Mouse (Mus musculus) hindbrain, embryonic 11.5 days (tissue): Measurements from ENCODE around the gene Cops9. TPM values are rescaled to one million over a fixed set of nuclear protein-coding genes. Genes with fewer than 3 reads are reported as not detected.

Source experiments
- ATAC-seq: fragments of 200-750 bp; cut with Nextera tagmentation; 2 replicates; pipeline ENCODE4 v1.8.0; 2017; ENCODE audit warnings: mild to moderate bottlenecking, moderate TSS enrichment, moderate library complexity; ENCODE audit not compliant: low FRiP score
- DNase-seq: peaks from one replicate; pipeline ENCODE4 v3.0.0-alpha.2; 2015; ENCODE audit warnings: low spot score
- H3K27ac ChIP-seq: fragments of 300-500 bp; sonication (generic); 2 replicates; pipeline ENCODE4 v1.5.1; 2014; ENCODE audit warnings: mild to moderate bottlenecking, low read depth, low read length
- H3K27me3 ChIP-seq: fragments of 300-500 bp; sonication (generic); 2 replicates; pipeline ENCODE4 v1.6.1; 2014; ENCODE audit warnings: mild to moderate bottlenecking, low read length, moderate library complexity, mixed read lengths; ENCODE audit not compliant: control insufficient read depth, insufficient read depth
- H3K36me3 ChIP-seq: fragments of 300-500 bp; sonication (generic); 2 replicates; pipeline ENCODE4 v1.6.1; 2014; ENCODE audit warnings: mild to moderate bottlenecking, low read length, moderate library complexity, mixed read lengths; ENCODE audit not compliant: control insufficient read depth, insufficient read depth
- H3K4me1 ChIP-seq: fragments of 300-500 bp; sonication (generic); replicated peaks from 2 replicates; pipeline ENCODE4 v1.6.1; 2014; ENCODE audit warnings: low read length, mixed read lengths; ENCODE audit not compliant: control insufficient read depth, insufficient read depth
- H3K4me2 ChIP-seq: fragments of 300-500 bp; sonication (generic); replicated peaks from 2 replicates; pipeline ENCODE4 v1.6.1; 2014; ENCODE audit warnings: mild to moderate bottlenecking, low read depth, low read length
- H3K4me3 ChIP-seq: fragments of 300-500 bp; sonication (generic); 2 replicates; pipeline ENCODE4 v1.5.1; 2014; ENCODE audit warnings: low read depth, low read length
- H3K9ac ChIP-seq: fragments of 300-500 bp; sonication (generic); 2 replicates; pipeline ENCODE4 v1.6.1; 2014; ENCODE audit warnings: low read depth, low read length
- H3K9me3 ChIP-seq: fragments of 300-500 bp; sonication (generic); 2 replicates; pipeline ENCODE4 v1.6.1; 2016; ENCODE audit warnings: low read length; ENCODE audit not compliant: control insufficient read depth
- WGBS: fragments of 180-500 bp; shearing (Covaris S2); extraction: QIAGEN DNeasy Blood & Tissue Kit; methylation state at CpG from one replicate; pipeline ENCODE4 v1.1.7; 2014; 5-methylcytosine and 5-hydroxymethylcytosine counted together
- polyA plus RNA-seq: library from polyadenylated mRNA; unstranded; fragments of >200 nt; fragmentation: Nextera tagmentation; extraction: Ambion mirVana; gene quantifications from 2 replicates; pipeline ENCODE4 v1.2.1, GENCODE M21; 2014

The Cops9 gene
- polyA plus RNA-seq, result 388 and 392 TPM in 2 replicates

GRCm38 (mm10) chr1:92641514-92642272 is at the start of gene Cops9:
TSS of gene Cops9 (minus strand) at chr1:92641985.
- 3% methylated on average over 50 of the region's 50 CpGs for WGBS
- Histone ChIP-seq H3K36me3 (no peaks in the 10 kb centered on the region; the same call in 1 of the 2 replicates), H3K9ac (peak within 1 kb of the TSS; percentile 77), H3K27me3 (no peaks in the 10 kb centered on the region), H3K9me3 (no peaks in the 10 kb centered on the region), H3K27ac (no peak within 1 kb of the TSS), H3K4me2 (peak within 1 kb of the TSS; percentile 91), H3K4me1 (no peaks in the 10 kb centered on the region), H3K4me3 (peak within 1 kb of the TSS; percentile 50)
- peak; percentile 96 for DNase-seq
- peak; percentile 92 for ATAC-seq

GRCm38 (mm10) chr1:92691166-92691844 is 49.5 kb upstream of the Cops9 start:
- no peak overlapping the region for H3K4me3 ChIP-seq
- ATAC-seq (no peak), DNase-seq (no peak)
- H3K27ac ChIP-seq, result no peak overlapping the region
- no peak overlapping the region for H3K9ac ChIP-seq
- no peaks in the 10 kb centered on the region for H3K4me1 ChIP-seq
- H3K36me3 ChIP-seq, result no peaks in the 10 kb centered on the region
- H3K9me3 ChIP-seq, result no peaks in the 10 kb centered on the region
- 81% methylated on average over 3 of the region's 3 CpGs for WGBS
- no peak overlapping the region for H3K4me2 ChIP-seq
- no peaks in the 10 kb centered on the region for H3K27me3 ChIP-seq

- Histone ChIP-seq H3K27me3 (no peaks in the 10 kb centered on the region), H3K4me2 (no peak overlapping the region), H3K4me3 (no peak overlapping the region), H3K4me1 (no peaks in the 10 kb centered on the region), H3K9me3 (no peaks in the 10 kb centered on the region), H3K9ac (no peak overlapping the region), H3K36me3 (no peaks in the 10 kb centered on the region), H3K27ac (no peak overlapping the region)
- ATAC-seq, result no peak
- 50% methylated on average over 8 of the region's 8 CpGs for WGBS
- no peak for DNase-seq
Observed at GRCm38 (mm10) chr1:92686994-92687393, 45.2 kb upstream of the Cops9 start.

GRCm38 (mm10) chr1:92683151-92683550 is 41.4 kb upstream of the Cops9 start:
- Histone ChIP-seq H3K36me3 (no peaks in the 10 kb centered on the region), H3K27ac (no peak overlapping the region), H3K4me3 (no peak overlapping the region), H3K27me3 (no peaks in the 10 kb centered on the region), H3K4me2 (no peak overlapping the region), H3K9me3 (no peaks in the 10 kb centered on the region), H3K9ac (no peak overlapping the region), H3K4me1 (no peaks in the 10 kb centered on the region)
- 89% methylated on average over 8 of the region's 8 CpGs for WGBS
- ATAC-seq, result no peak
- no peak for DNase-seq

GRCm38 (mm10) chr1:92680668-92681603 is 39.2 kb upstream of the Cops9 start:
- peak; percentile 40 for DNase-seq
- no peak overlapping the region for H3K9ac ChIP-seq
- H3K4me3 ChIP-seq, result no peak overlapping the region
- H3K9me3 ChIP-seq, result no peaks in the 10 kb centered on the region
- no peaks in the 10 kb centered on the region for H3K27me3 ChIP-seq
- H3K4me1 ChIP-seq, result no peaks in the 10 kb centered on the region
- no peak overlapping the region for H3K27ac ChIP-seq
- 25% methylated on average over 16 of the region's 16 CpGs for WGBS
- H3K4me2 ChIP-seq, result no peak overlapping the region; the same call in 1 of the 2 replicates
- H3K36me3 ChIP-seq, result no peaks in the 10 kb centered on the region
- ATAC-seq, result peak; percentile 67

GRCm38 (mm10) chr1:92678757-92679156 is 37.0 kb upstream of the Cops9 start:
- Histone ChIP-seq H3K27ac (no peak overlapping the region), H3K27me3 (no peaks in the 10 kb centered on the region), H3K9me3 (no peaks in the 10 kb centered on the region), H3K4me3 (no peak overlapping the region), H3K36me3 (no peaks in the 10 kb centered on the region), H3K4me1 (no peaks in the 10 kb centered on the region), H3K4me2 (no peak overlapping the region), H3K9ac (no peak overlapping the region)
- ATAC-seq (no peak), DNase-seq (no peak)
- 94% methylated on average over 5 of the region's 5 CpGs for WGBS

- H3K9me3 ChIP-seq, result no peaks in the 10 kb centered on the region
- no peak overlapping the region for H3K27ac ChIP-seq
- H3K9ac ChIP-seq, result no peak overlapping the region
- WGBS, result 87% methylated on average over 3 of the region's 3 CpGs
- no peaks in the 10 kb centered on the region for H3K4me1 ChIP-seq
- no peaks in the 10 kb centered on the region for H3K27me3 ChIP-seq
- no peak overlapping the region for H3K4me2 ChIP-seq
- DNase-seq (no peak), ATAC-seq (no peak)
- no peaks in the 10 kb centered on the region for H3K36me3 ChIP-seq
- no peak overlapping the region for H3K4me3 ChIP-seq
Observed at GRCm38 (mm10) chr1:92676676-92676975, 34.8 kb upstream of the Cops9 start.

- 85% methylated on average over 10 of the region's 10 CpGs for WGBS
- Histone ChIP-seq H3K9ac (no peak overlapping the region), H3K36me3 (no peaks in the 10 kb centered on the region), H3K27ac (no peak overlapping the region), H3K27me3 (no peaks in the 10 kb centered on the region), H3K4me1 (no peaks in the 10 kb centered on the region), H3K4me2 (no peak overlapping the region), H3K4me3 (no peak overlapping the region), H3K9me3 (no peaks in the 10 kb centered on the region)
- ATAC-seq (no peak), DNase-seq (no peak)
Observed at GRCm38 (mm10) chr1:92675932-92676675, 34.3 kb upstream of the Cops9 start.
